Mouse (Mus musculus): Measurements from ENCODE around the gene Ifitm10. TPM values are rescaled to one million over a fixed set of nuclear protein-coding genes. Genes with fewer than 3 reads are reported as not detected.
"Not testable (repeated sequence)": the region's sequence is repeated elsewhere in the genome, so short reads cannot be mapped to it uniquely, and the experiment has no call there.

Gene Ifitm10
- total RNA-seq, 4 experiments from 2014 or later, result 33.3 to 40.3 (median 35.8) TPM

DNA sequence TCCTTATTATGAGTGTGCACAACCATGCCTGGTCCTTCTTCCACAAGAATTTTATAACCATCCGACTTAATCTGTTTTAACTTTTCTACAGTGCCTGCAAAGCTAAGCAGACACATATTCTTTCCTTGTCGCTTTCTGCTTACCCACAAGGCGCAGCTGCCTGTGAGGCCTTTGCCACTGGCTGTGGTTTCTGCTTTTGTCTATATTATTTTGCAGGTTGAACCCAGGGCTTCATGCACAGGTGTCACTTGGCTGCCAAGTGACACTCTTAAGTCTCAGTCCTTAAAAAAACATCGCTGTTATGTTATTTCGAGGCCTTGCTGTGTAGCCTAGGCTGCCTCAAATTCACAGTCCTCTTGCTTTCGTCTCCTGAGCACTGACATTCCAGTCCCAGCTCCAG lies 50.9 kb downstream of the Ifitm10 start:
- no peak for DNase-seq (ENCODE audit: low spot score in 2 of 2)

DNA sequence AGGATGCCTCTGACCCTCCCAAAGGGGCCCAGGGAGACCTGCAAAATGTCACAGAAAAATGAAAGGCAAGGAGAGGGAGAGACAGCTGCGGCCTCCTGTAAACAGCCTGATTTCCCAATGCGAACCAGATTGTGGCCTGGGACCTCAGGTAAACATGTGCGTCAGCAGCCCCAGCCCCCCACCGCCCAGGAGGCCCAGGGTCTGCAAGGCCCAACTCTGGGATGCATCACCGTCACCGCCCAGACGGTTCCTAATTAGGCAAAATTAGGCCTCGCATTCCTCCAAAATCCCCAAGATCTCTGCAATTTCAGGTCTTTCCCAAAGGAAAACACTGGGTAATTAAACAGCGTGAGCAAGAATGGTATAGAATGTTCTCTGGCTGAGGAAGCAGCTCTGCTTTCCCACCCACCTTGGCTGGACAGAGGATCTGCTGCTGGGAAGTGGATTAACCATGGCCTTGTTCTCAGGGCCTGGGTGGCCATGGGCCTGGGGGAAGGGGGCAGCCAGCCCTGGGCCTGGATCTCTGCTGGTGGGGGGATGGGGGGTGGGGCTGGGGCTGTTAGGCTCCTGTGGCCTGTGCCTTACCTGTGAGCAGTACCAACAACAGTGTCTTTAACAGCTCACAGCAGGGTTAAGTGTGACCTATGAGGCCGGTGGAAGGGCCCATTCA lies 51.8 kb downstream of the Ifitm10 start:
- not testable (repeated sequence) for DNase-seq (ENCODE audit: low spot score in 2 of 2)

DNA sequence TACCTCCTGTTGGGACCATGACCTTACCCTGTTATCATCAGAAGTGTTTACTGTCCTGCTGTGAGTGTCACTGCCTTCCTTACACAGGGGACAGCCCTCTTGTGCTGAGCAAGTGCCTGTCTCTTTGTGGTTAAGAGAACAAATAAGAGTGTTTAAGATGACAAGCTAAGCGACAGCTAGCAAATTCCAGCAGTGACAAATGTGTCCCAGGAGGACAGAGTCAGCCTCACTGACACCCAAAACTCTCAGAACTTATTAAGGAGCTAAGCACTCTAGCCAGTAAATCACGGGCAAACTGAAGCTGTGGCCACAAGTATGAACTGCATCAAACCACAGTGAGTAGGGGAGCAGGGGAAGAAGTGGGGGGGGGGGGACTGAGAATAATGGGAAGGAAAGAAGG lies 52.6 kb downstream of the Ifitm10 start:
- no peak for DNase-seq (ENCODE audit: low spot score in 2 of 2)

DNA sequence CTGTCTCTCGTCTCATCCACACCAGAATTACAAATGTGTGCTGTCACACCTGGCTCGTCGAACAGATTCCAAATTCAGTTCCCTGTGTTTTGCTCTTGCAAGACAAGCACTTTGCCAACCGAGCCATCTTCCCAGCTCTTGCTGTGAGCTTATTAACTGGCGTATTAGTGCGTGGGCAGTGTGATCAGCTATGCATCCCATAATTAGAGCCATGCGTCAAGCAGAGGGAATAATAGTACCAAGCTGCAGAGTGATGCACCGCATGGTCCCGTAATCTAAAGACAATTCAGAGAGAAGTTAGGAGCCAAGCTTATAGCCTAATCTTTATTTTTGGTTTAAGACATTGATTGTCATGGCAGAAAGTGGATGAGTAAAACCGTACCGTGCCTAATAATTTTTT lies 54.4 kb downstream of the Ifitm10 start:
- no peak for DNase-seq (ENCODE audit: low spot score in 2 of 2)

DNA sequence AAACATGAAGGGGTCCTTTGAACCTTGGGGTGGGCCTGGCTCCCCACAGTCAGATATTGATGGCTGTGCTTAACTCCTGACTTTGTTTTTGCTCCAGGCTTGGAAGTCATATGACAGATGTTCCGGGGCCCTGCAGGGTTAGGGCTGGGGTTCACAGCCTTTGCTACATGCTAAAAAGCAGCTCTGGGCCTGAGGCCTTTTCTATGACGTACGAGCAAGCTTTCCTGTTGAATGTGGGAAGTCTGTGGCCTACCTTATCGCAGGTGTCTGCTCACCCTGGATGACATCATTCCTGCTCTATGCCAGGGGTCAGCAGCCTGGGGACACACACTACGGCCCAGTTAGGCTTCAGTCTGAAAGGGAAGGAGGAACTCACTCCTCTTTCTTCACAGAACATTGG lies 56.3 kb downstream of the Ifitm10 start:
- DNase-seq (ENCODE audit: low spot score in 2 of 2), result no peak

DNA sequence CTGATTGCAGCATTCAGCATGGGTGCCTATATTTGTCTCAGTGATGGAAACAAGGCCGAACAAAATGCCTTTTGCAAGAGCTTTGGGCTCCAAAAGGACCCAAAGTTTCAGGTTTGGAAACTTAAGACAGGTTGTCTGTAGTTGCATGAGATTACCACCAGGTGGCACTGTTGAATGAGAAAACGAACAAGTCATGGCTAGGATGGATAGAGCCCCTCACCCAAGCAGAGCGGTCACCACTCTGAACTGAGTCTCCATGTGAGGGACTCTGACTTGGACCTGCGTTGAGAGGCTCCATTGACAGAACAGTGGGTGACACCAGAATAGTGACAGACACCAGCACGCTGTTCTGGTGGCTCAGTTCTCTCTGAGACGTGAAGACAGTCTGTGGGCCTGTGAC lies 57.0 kb downstream of the Ifitm10 start:
- DNase-seq (ENCODE audit: low spot score in 2 of 2), result peak in 1 of 2 experiments; percentile 44

DNA sequence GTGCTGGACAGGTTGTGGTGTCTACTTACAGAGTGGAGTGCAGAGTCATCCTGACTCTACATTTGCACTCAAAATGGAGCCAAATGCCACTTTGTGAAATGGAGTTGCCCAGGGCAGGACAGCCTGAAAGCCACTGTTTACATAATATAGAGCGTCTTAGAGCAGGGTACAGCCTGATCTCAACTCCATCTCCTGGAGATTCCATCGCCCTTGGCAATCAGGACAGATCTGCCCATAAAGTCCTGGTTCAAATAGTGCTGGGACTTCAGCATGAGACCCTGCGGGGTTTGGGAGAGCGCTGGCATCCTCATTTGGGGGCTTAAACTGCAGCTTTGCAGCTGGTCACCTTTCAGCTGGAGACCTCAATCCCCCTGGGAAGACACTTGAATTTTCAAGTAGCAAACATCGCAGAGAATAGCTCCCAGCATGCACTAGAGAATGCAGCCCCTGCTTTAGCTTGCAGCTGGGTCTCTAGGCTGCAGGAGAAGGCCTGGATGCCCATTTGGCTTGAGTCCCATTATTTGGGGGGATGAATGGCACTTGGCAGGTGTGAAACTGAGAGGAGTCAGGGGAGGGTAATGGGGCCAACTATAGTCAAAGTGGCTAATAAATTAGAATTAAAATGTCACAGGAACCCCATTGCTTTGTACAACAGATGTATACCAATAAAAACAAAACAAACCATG lies 58.8 kb downstream of the Ifitm10 start:
- no peak for DNase-seq (ENCODE audit: low spot score in 2 of 2)

DNA sequence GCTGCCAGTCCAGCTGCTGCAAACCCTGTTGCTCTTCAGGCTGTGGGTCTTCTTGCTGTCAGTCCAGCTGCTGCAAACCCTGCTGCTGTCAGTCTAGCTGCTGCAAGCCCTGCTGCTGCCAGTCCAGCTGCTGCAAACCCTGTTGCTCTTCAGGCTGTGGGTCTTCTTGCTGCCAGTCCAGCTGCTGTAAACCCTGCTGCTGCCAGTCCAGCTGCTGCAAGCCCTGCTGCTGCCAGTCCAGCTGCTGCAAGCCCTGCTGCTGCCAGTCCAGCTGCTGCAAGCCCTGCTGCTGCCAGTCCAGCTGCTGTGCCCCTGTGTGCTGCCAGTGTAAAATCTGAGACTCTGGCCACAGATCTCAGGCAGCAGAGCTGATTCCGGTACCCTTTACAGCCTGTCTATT lies 69.6 kb downstream of the Ifitm10 start:
- not testable (repeated sequence) for DNase-seq (ENCODE audit: low spot score in 2 of 2)

DNA sequence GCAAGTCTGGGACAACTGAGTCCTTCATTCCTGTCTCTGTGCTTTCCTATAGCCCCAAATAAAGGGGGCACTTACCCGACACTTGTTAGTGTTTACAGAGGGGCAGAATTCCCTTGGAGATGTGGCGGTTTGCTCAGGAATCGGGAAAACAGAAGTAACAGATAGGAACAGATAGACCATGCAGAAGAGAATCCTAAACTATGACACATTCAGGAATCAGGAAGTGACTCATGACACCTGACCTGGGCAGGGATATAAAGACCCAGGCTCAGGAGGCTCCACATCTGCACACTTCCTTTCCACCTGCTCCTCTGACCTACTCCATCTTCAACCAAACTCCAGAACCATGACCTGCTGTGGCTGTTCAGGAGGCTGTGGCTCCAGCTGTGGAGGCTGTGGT lies 70.3 kb downstream of the Ifitm10 start, which contains the start of gene Krtap5-4:
Gene Krtap5-4, plus strand, starts transcription at position 301 of the 400 bp plus-strand sequence.
- DNase-seq (ENCODE audit: low spot score in 2 of 2), result no peak

DNA sequence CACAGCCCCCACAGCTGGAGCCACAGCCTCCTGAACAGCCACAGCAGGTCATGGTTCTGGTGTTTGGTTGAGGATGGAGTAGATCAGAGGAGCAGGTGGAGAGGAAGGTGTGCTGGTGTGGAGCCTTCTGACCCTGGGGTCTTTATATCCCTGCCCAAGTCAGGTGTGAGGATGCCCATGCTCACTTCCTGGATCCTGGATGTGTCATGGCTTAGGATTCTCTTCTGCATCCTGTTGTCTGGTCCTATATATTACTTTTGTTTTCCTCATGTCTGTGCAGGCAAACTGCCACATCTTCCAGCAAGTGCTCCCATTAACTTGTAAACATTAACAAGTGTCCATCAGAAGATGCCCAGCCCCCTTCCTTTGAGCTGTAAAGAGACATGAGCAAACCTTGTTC lies 76.5 kb downstream of the Ifitm10 start, which contains the start of gene Krtap5-1:
Gene Krtap5-1, minus strand, starts transcription at position 101 of the 400 bp plus-strand sequence.
- DNase-seq (ENCODE audit: low spot score in 2 of 2), result not testable (repeated sequence)

DNA sequence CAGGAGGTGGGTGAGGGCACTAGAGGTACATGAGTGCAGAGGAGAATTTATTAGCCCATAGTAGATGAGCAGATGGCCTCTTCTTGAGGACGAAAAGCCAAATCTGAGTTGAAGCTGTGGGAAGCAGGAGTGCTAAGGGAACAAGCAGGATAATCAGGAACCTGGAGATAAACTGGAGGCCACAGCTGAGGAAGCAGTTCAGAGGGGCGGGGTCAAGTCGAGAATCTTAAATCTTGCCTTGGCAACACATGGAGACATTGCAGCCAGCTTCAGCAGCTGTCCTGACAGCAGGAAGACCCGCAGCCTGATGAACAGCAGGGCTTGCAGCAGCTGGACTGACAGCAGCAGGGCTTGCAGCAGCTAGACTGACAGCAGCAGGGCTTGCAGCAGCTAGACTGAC lies 77.4 kb downstream of the Ifitm10 start:
- not testable (repeated sequence) for DNase-seq (ENCODE audit: low spot score in 2 of 2)

DNA sequence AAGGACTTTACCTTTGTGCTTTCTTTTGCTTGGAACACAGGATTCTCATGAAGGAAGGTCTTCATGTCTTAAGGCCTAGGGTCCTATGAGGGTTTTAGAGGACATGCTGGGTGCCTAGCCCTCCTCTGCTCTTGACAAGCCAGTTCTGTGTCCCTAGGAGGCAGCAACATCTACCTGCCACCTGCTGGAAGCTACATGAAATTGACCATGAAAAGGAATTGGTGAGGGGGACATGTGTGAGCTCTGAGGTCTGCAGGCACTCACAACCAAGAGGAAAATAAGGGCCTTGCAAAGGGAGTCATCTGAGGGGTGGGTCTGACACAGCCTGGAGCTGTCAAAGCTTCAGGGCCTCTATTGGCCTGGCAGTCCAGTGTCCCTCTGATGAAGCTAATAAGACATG lies 78.1 kb downstream of the Ifitm10 start:
- no peak for DNase-seq (ENCODE audit: low spot score in 2 of 2)

DNA sequence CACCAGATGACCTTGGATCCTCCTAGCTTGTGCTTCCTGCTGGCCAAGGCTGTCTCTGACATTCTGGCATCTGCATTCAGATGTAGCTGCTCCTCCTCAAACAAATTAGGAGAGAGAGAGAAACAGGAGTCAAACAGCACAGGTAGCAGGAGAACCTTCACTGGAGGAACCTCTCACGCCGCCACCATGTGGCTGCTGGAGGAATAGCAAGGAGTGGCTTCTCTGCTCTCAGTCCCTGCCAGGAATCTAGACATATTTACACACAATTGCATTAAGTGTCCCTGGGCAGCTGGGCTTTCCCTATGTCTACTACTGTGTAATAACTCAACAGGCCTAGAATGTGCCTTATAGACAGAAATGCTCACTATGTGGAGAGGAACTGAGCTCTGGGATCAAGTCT lies 79.7 kb downstream of the Ifitm10 start:
- DNase-seq (ENCODE audit: low spot score in 2 of 2), result not testable (repeated sequence)

DNA sequence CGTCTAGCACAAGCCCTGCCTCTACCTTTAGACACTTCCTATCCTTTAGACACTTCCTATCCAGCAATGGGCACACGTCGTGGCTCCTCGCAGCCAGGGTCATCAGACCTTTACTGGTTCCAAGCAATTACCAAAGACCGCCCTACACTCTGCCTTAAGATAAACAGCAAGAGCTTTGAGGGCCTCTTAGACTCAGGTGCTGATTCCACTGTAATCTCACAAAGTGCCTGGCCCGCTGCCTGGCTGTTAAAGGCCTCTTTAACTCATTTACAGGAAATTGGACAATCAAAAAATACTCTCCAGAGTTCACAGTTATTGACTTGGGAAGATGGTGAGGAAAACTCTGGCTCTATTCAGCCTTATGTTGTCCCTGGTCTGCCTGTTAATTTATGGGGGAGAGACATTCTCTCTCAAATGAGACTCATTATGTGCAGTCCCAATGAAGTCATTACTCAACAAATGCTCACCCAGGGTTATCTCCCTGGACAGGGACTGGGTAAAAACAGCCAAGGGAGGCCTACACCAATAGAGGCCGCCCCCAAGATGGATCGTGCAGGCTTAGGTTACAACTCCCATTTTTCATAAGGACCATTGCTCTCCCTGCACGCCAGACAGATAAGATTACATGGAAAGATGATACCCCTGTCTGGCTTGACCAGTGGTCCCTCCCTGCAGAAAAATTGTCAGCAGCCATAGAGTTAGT lies 87.5 kb downstream of the Ifitm10 start:
- DNase-seq (ENCODE audit: low spot score in 2 of 2), result not testable (repeated sequence)

DNA sequence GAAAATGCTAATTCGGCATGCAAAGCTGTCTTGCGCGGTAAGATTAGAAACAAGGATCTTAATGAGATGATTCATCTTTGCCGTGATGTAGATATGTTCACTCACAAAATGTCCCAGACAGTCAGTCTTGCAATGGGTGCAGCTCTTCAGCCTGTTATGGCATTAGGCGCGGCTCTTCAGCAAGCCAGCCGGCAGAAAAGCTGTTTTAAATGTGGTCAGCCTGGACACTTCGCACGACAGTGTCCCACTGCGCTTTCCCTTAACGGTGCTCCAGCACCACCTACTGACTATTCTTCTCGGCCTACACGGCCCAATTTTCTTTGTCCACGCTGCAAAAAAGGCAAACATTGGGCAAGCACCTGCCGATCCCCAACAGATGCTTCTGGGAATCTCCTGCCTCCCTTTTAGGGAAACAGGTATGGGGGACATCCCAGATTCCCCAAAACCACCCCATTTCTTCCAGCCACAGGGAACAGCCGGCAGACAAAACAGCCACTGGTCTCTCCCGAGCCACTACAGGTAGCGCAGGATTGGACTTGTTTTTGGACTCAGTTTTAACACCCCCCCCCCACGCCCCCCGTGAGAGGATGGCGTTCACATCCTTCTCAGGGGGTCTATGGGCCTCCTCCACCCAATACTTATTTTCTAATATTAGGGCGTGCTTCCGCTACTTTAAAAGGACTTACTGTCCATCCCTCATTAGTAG lies 88.3 kb downstream of the Ifitm10 start:
- DNase-seq (ENCODE audit: low spot score in 2 of 2), result peak; percentile 7 to 11

DNA sequence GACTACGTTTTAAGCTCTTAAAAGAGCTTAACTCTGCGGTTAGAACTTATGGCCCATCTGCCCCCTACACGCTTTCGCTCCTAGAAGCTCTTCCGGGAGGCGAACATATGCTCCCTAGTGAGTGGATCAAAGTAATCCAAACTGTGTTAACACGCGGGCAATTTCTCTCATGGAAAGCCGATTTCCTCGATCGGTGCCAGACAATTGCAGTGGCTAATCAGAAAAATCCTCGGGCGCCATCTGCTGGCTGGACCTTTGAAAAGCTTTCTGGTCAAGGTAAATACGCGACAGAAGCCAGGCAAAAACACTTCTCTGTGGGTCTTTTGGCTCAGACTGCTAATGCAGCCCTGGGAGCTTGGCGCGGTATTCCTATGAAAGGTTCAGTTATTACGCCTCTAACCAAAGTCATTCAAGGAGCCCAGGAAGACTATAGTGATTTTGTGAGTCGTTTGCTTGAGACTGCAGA lies 88.9 kb downstream of the Ifitm10 start:
- DNase-seq (ENCODE audit: low spot score in 2 of 2), result peak; percentile 84 to 93

DNA sequence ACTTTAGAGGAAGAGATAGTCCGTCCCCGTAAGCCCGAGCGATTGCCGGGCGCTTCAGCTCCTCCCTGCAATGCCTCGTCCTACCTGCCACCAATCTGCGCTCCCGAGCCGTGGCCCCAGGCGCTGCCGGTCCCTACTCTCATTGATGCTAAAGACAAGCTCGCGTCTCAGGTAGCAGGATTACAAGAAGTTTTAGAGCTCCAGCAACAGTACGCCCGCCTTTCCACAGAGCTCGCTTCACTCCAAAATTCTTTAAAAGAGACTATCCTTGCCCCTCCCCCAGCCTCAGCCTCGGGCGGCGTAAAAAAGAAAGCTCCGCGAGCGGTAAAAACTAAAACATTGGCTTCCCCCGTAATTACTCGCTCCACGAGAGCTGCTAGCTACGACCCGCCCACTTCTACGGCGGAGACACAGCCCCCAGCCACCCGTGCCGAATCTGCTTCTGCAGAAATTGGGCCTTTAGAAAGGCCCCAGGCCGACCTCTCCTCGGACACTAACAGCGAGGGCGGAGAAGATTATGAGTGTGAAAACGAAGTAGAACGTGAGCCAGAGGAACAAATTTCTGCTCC lies 89.4 kb downstream of the Ifitm10 start:
- DNase-seq (ENCODE audit: low spot score in 2 of 2), result peak; percentile 7 to 12

DNA sequence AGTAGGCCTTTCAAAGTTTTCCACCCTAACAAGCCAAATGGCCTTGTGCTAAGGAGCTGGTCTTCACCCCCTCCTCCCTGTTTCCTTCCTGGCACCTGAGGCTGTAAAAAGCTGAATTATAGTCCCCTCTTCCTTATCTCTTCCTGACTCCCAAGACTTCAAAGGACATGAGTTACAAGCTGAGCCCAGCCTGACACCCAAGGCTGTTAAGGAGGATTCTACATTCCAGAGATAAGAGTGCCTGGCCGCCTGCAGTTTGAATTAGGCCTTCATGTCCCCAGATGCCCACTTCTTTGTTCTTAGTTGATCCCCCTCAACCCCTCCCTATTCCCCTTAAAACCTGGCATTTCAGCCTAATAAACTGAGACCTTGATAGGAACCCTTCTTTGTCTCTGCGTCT lies 90.7 kb downstream of the Ifitm10 start:
- not testable (repeated sequence) for DNase-seq (ENCODE audit: low spot score in 2 of 2)

DNA sequence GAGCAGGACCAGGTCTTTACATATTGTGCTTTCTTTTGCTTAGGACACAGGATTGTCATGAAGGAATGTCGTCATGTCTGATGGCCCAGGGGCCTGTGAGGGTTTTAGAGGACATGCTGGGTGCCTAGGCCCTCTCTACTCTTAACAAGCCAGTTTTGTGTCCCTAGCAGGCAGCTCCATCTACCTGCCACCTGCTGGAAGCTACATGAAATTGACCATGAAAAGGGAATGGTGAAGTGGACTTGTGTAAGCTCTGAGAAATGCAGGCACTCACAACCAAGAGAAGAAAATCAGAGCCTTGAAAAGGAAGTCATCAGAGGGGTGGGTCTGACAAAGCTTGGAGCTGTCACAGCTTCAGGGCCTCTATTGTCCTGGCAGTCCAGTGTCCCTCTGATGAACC lies 94.3 kb downstream of the Ifitm10 start:
- not testable (repeated sequence) for DNase-seq (ENCODE audit: low spot score in 2 of 2)

DNA sequence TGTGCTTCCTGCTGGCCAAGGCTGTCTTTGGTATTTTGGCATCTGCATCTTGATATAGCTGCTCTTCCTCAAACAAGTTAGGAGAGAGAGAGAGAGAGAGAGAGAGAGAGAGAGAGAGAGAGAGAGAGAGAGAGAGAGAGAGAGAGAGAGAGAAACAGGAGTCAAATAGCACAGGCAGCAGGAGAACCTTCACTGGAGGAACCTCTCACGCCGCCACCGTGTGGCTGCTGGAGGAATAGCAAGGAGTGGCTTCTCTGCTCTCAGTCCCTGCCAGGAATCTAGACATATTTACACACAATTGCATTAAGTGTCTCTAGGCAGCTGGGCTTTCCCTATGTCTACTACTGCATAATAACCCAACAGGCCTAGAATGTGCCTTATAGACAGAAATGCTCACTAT lies 95.4 kb downstream of the Ifitm10 start:
- DNase-seq (ENCODE audit: low spot score in 2 of 2), result peak in 1 of 2 experiments; percentile 49

Data from layer of hippocampus, adult 8-10 months (tissue).